Mouse (Mus musculus) olfactory bulb, adult 2 months (tissue): ENCODE measurements around the gene Mrps34.

Source experiments
- CTCF ChIP-seq: fragments of 200-500 bp; IDR thresholded peaks from 2 replicates; pipeline ENCODE4 v1.5.1; 2012; ENCODE audit warnings: low read depth, mild to moderate bottlenecking, low read length, moderate library complexity; ENCODE audit not compliant: insufficient read depth
- POLR2A ChIP-seq: fragments of 200-500 bp; IDR thresholded peaks from 2 replicates; pipeline ENCODE4 v1.6.1; 2012; ENCODE audit warnings: mild to moderate bottlenecking, low read depth, low read length, moderate library complexity; ENCODE audit not compliant: insufficient read depth

GRCm38 (mm10) chr17:24892785-24893184 lies 2.1 kb upstream of the Mrps34 start:
- TF ChIP-seq CTCF (no peak), POLR2A (no peak)
